Mouse (Mus musculus) megakaryocyte, adult 5-6 weeks (primary cell): ENCODE measurements at regions not wholly inside any gene's neighbourhood (a gene's known extent, or its start where the extent isn't known, plus 50 kb on each side); places are given as distances from the start of the nearest gene placed in this dataset.

Experiments
- ATAC-seq: 2 replicates; pipeline ENCODE4 v1.8.0; 2016; ENCODE audit warnings: mild to moderate bottlenecking, inconsistent platforms; ENCODE audit not compliant: poor library complexity, severe bottlenecking

GRCm38 (mm10) chr3:147166555-147166954 lies 314.4 kb downstream of the Ttll7 start:
- no peak for ATAC-seq

GRCm38 (mm10) chr3:147169215-147169614 lies 317.0 kb downstream of the Ttll7 start:
- no peak for ATAC-seq

- ATAC-seq: no peak
Observed at GRCm38 (mm10) chr3:147170106-147170505, 317.9 kb downstream of the Ttll7 start.

- no peak for ATAC-seq
Observed at GRCm38 (mm10) chr3:147178746-147179145, 326.6 kb downstream of the Ttll7 start.

- no peak for ATAC-seq
Observed at GRCm38 (mm10) chr3:147180711-147181110, 328.5 kb downstream of the Ttll7 start.

- 0 out of 2 replicates have a peak, but pooled peaks have one; percentile 13 for ATAC-seq
Observed at GRCm38 (mm10) chr3:147181501-147182365, 329.6 kb downstream of the Ttll7 start.

- no peak for ATAC-seq
Observed at GRCm38 (mm10) chr3:147182366-147182875, 330.3 kb downstream of the Ttll7 start.

GRCm38 (mm10) chr3:147183656-147184290 lies 331.6 kb downstream of the Ttll7 start:
- ATAC-seq: peak; percentile 33

GRCm38 (mm10) chr3:147189737-147190136 lies 337.6 kb downstream of the Ttll7 start:
- ATAC-seq: no peak

GRCm38 (mm10) chr3:147196626-147197025 lies 344.5 kb downstream of the Ttll7 start:
- ATAC-seq: no peak

GRCm38 (mm10) chr3:147197215-147197614 lies 345.0 kb downstream of the Ttll7 start:
- ATAC-seq: peak; percentile 38; the same call in 1 of the 2 replicates

GRCm38 (mm10) chr3:147211127-147211940 lies 359.2 kb downstream of the Ttll7 start:
- no peak for ATAC-seq

GRCm38 (mm10) chr3:147228663-147229062 lies 376.5 kb downstream of the Ttll7 start:
- ATAC-seq: no peak

- ATAC-seq: no peak
Observed at GRCm38 (mm10) chr3:147230594-147230993, 378.4 kb downstream of the Ttll7 start.

GRCm38 (mm10) chr3:147238398-147238797 lies 386.2 kb downstream of the Ttll7 start:
- no peak for ATAC-seq

- no peak for ATAC-seq
Observed at GRCm38 (mm10) chr3:147240651-147241050, 388.5 kb downstream of the Ttll7 start.

GRCm38 (mm10) chr3:147244911-147245430 lies 392.8 kb downstream of the Ttll7 start:
- ATAC-seq: no peak

- ATAC-seq: no peak
Observed at GRCm38 (mm10) chr3:147246141-147246540, 394.0 kb downstream of the Ttll7 start.

GRCm38 (mm10) chr3:147249466-147249865 lies 397.3 kb downstream of the Ttll7 start:
- ATAC-seq: no peak

GRCm38 (mm10) chr3:147249906-147250305 lies 397.7 kb downstream of the Ttll7 start:
- no peak for ATAC-seq
